Mouse (Mus musculus) olfactory bulb, adult 2 months (tissue): ENCODE data around the gene Pacsin1. TPM values are rescaled to one million over a fixed set of nuclear protein-coding genes. Genes with fewer than 3 reads are reported as not detected.
A peak's percentile ranks its signal among the peaks of the same experiment; 100 is the strongest.

Experiments used
- H3K27ac ChIP-seq: fragments of 200-500 bp; 2 replicates; pipeline ENCODE4 v1.5.1; 2012; ENCODE audit warnings: low read depth, low read length; ENCODE audit not compliant: insufficient read depth
- H3K4me1 ChIP-seq: fragments of 200-500 bp; 2 replicates; pipeline ENCODE4 v1.6.1; 2012; ENCODE audit warnings: low read length; ENCODE audit not compliant: control insufficient read depth, insufficient read depth
- H3K4me3 ChIP-seq: fragments of 200-500 bp; 2 replicates; pipeline ENCODE4 v1.5.1; 2012; ENCODE audit warnings: mild to moderate bottlenecking, low read depth, low read length, moderate library complexity; ENCODE audit not compliant: insufficient read depth
- CTCF ChIP-seq: fragments of 200-500 bp; IDR thresholded peaks from 2 replicates; pipeline ENCODE4 v1.5.1; 2012; ENCODE audit warnings: low read depth, mild to moderate bottlenecking, low read length, moderate library complexity; ENCODE audit not compliant: insufficient read depth
- POLR2A ChIP-seq: fragments of 200-500 bp; IDR thresholded peaks from 2 replicates; pipeline ENCODE4 v1.6.1; 2012; ENCODE audit warnings: mild to moderate bottlenecking, low read depth, low read length, moderate library complexity; ENCODE audit not compliant: insufficient read depth
- WGBS: fragments of 180-500 bp; shearing (Covaris S2); methylation state at CpG from one replicate; pipeline ENCODE4 v1.1.7; 2018; 5-methylcytosine and 5-hydroxymethylcytosine counted together
- polyA plus RNA-seq: library from polyadenylated mRNA; stranded (reverse); fragments of >200 nt; gene quantifications from 2 replicates; pipeline ENCODE4 v1.2.4, GENCODE M21; 2012; ENCODE audit warnings: low replicate concordance; ENCODE audit not compliant: missing spikeins, insufficient read depth, insufficient read length

Gene Pacsin1
- polyA plus RNA-seq, 1 experiment = not detected

DNA sequence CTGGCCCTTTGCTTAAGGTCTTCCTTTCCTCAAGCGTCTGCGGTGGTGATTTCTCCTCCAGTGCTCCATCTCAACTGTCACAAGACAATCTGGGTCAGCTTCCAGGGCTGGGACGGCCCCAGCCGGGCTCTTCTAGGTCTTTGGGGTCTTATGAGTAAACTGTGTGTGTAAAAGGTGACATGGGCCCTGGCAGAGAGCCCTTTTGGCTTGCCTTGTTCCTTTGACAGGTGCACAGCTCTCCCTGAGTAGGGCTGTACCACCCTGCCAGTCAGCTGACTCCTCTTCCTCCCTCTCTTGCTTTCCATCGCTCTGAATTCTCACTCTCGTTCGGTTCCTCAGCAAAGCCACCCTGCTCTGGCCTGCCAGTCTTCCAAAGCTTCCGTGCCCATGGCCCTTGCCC, 1.8 kb downstream of the Pacsin1 start:
- peaks cover 37% of the 10 kb centered on the region for H3K4me1 ChIP-seq
- WGBS = 32% methylated on average over 8 of the region's 8 CpGs
- H3K4me3 ChIP-seq = peak overlapping the region; percentile 93
- 0 out of 2 replicates have a peak overlapping the region, but pooled peaks have one; percentile 97 for H3K27ac ChIP-seq
- TF ChIP-seq CTCF (no peak), POLR2A (no peak)

DNA sequence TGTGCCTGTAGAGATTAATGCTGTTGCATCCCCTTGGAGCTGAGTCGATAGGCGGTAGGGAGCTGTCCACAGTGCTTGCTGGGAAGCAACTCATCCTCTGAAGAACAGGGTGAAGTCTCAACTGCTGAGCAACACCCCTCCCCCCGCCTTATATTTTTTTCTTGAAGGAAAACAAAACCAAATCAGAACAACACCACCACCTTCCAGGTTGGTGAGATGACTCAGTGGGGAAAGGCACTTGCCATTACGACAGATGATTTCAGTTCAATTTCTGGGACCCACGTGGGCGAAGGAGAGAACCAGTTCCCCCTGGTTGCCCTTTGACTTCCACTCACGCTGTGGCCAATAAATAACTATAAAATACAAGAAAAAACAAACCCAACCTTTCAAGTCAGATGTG, 3.5 kb downstream of the Pacsin1 start:
- TF ChIP-seq CTCF (no peak), POLR2A (no peak)
- Histone ChIP-seq H3K4me1 (peaks cover 37% of the 10 kb centered on the region), H3K27ac (no peak overlapping the region), H3K4me3 (no peak overlapping the region)
- WGBS = 51% methylated on average over 7 of the region's 7 CpGs

DNA sequence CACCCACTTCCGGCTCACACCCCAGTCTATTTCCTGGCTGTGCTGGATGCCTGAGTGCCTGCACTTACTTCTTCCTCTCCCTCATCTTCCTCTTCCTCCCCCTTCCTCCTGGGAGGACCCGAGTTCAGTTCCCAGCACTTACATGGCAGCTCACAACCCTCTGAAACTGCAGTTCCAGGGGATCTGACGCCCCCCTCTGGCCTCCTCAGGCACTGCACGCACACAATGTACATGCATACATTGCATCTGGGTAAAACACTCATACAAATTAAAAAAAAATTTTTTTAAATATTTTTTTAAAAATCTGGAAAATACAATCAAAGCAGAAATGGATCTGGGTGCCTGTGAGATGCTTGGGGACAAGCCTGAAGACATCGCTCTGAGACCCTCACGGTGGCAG, 16.4 kb downstream of the Pacsin1 start:
- TF ChIP-seq POLR2A (no peak), CTCF (peak; percentile 37; the same call in 1 of the 2 replicates)
- Histone ChIP-seq H3K4me1 (peaks cover 20% of the 10 kb centered on the region), H3K27ac (no peak overlapping the region), H3K4me3 (no peak overlapping the region)
- WGBS = 84% methylated on average over 6 of the region's 6 CpGs

DNA sequence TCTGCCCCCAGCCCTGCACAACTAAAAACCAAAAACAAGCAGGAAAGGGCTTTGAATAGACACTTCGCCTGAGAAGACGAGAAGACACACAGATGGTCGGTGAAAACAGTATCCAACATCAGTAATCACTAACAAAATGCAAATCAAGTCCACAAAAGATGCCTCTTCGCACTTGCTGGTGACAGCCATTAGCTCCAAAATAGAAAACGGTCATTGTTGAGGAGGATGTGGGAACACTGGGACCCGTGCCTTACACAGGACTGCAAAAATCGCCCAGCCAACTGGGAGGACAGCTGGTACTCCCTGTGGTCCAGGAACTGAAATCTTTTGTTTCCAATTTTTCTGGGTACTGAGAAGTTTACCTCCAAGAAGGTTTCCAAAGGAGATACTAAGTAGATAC, 18.6 kb downstream of the Pacsin1 start:
- Histone ChIP-seq H3K4me1 (peaks cover 36% of the 10 kb centered on the region), H3K4me3 (no peak overlapping the region), H3K27ac (peak overlapping the region; percentile 47; the same call in 1 of the 2 replicates)
- WGBS = 29% methylated on average over 7 of the region's 7 CpGs
- TF ChIP-seq POLR2A = no peak
- TF ChIP-seq CTCF = no peak

DNA sequence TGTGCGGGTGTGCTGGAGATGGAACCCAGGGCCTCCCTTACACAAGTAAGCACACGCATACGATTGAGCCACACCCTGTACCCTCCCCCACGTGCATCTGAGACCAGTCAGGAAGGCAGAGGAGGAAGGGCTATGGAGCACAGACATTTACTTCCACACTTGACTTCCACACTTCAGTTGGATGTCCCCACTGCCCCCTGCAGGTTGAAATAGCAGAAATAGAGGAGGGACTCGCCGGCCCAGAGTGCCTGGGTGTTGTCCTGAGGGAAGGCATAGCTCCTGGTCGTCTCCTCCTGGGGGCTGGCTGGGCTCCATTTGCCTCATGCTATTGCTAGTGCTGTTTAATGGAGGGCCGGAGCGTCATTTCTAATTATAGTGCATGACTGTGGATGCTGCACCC, 20.1 kb downstream of the Pacsin1 start:
- Histone ChIP-seq H3K4me1 (peaks cover 47% of the 10 kb centered on the region), H3K4me3 (no peak overlapping the region), H3K27ac (peak overlapping the region; percentile 59)
- TF ChIP-seq CTCF (no peak), POLR2A (no peak)
- 34% methylated on average over 9 of the region's 9 CpGs for WGBS

DNA sequence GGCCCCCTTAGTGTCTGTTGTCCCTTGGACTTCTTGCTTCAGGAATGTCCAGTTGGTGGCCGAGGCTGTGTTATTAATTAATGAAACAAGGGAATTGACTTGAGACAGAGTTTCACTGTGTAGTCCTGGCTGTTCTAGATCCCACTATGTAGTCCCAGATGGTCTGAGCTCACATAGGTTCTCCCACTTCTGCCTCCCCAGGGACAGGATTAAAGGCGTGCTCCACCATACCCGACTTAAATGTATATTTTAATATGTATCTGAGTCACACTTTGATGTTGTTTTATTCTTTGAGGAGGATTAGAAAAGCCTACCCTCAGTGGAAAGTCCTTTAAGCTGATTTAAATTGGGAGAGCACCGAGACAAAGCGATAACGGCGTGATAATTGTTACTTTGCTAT, 21.0 kb downstream of the Pacsin1 start:
- 26% methylated on average over 7 of the region's 7 CpGs for WGBS
- no peak for TF ChIP-seq POLR2A
- no peak for TF ChIP-seq CTCF
- H3K27ac ChIP-seq = peak overlapping the region; percentile 59; the same call in 1 of the 2 replicates
- H3K4me3 ChIP-seq = no peak overlapping the region
- H3K4me1 ChIP-seq = peaks cover 48% of the 10 kb centered on the region

DNA sequence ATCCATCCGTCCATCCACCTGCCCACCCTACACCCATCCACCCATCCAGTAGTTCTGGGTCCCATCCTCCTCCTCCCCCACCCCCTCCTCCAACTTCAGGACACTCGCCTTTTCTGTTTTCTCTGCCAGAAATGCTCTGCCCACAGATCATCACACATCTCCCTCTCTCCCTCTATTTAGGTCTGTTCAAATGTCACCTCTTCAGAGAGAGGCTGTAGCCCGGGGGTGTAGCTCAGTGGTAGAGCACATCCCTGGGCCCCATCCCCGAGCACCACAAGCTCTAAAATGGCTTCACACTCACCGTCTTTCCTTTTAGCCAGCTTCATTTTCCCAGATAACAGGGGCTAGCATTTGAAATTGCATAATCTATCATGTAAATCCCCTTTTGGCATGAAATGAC, 22.4 kb downstream of the Pacsin1 start:
- H3K4me3 ChIP-seq = no peak overlapping the region
- peak overlapping the region; percentile 18; the same call in 1 of the 2 replicates for H3K27ac ChIP-seq
- H3K4me1 ChIP-seq = peaks cover 56% of the 10 kb centered on the region
- WGBS = 43% methylated on average over 5 of the region's 5 CpGs
- TF ChIP-seq POLR2A (no peak), CTCF (no peak)

DNA sequence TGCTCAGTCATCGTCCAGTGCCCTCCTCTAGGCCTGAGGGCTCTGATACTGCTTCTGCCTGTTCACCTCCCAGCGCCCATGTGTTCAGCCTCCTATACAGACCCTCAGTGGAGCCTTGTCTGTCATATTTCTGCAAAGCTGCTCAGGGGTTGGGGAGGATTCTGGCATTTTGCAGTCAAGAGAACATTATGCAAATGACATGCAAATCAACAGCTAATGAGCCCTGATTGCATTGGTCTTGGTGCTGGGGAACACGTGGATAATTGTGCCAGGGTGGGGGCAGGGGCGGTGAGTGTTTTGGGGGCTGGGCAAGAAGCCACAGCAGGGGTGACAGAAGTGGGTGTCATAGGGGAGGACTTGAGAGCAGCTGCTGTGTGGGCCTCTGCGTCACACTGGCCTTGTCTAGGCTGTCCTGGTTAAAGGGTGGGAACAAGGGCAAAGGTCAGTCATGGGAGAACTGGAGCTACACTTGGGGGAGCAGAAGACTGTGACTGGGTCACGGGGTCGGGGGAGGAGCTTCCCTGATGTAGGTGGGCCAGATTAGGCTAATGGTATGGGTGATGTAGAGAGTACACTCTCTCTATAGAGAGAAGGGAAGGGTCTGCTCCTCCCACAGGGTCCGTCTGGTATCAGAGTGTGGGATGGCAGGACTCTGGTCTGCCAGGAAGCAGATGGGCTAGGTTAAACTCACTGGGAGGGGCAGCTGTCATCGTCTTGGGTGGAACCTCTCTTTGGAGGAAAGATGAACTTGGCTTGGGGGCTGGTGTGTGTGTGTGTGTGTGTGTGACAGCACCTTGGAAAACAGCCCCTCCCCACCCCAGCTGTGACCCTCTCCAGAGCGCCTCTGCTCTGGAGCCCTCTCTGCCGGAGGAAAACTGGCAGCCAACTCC, 23.9 kb downstream of the Pacsin1 start:
- Histone ChIP-seq H3K27ac (peak overlapping the region; percentile 82), H3K4me1 (peaks cover 67% of the 10 kb centered on the region), H3K4me3 (no peak overlapping the region)
- 19% methylated on average over 11 of the region's 11 CpGs for WGBS
- TF ChIP-seq CTCF (no peak), POLR2A (no peak)

DNA sequence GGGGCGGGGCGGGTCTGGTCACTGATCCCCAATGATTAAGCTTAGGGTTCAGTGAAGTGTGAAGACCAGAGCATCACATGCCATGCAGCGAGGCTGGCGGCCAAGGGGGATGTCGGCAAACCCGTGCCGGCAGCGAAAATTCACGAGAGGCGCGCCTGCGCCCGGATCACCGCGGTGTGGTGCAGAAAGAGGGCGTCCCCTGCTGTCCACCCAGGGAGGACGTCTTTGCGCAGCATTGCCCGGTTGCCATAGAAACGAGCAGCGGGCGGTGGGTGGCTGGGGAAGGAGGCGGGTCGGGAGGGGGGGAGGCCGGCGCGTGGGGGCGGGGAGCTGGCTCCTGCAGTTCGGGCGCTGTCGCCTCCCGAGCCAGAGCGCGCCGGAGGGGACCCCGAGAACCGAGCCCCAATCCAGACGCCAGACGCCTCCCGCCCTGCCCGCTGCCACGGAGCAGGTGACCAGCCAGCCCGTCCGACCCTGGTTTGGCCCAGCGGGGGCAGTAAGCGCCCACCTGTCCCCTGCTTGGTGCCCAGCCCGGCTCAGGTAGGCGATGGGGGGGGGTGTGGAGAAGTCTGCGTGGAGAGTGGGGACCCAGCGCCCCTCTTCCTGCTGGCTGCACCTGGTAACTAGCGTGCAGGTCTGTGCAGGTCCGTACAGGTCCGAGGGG, 29.7 kb downstream of the Pacsin1 start:
- Histone ChIP-seq H3K4me1 (peaks cover 68% of the 10 kb centered on the region), H3K27ac (peak overlapping the region; percentile 92)
- TF ChIP-seq CTCF (peak; percentile 39; the same call in 1 of the 2 replicates), POLR2A (peak; percentile 45; the same call in 1 of the 2 replicates)

More for the DNA sequence above, 29.7 kb downstream of the Pacsin1 start:
- WGBS = under 1% methylated on average over 44 of the region's 53 CpGs
- H3K4me3 ChIP-seq = peak overlapping the region; percentile 61
